Mouse (Mus musculus) heart, adult 2 months (tissue): ENCODE measurements around the gene Unc45b. TPM values are rescaled to one million over a fixed set of nuclear protein-coding genes. Genes with fewer than 3 reads are reported as not detected.
A peak's percentile ranks its signal among the peaks of the same experiment; 100 is the strongest.
"Not testable (repeated sequence)": the region's sequence is repeated elsewhere in the genome, so short reads cannot be mapped to it uniquely, and the experiment has no call there.

ENCODE experiments used
- DNase-seq, 2 experiments: peaks; one replicate each; pipeline ENCODE4 v3.0.0; 2021
- H3K27ac ChIP-seq: fragments of 200-600 bp; 2 replicates; pipeline ENCODE4 v1.8.1; 2022
- H3K27me3 ChIP-seq: fragments of 200-500 bp; 2 replicates; pipeline ENCODE4 v1.6.1; 2012; ENCODE audit warnings: mild to moderate bottlenecking, low read length, inconsistent platforms, mixed read lengths; ENCODE audit not compliant: control insufficient read depth, insufficient read depth
- H3K36me3 ChIP-seq: fragments of 200-500 bp; 2 replicates; pipeline ENCODE4 v1.6.1; 2012; ENCODE audit warnings: low read length, inconsistent platforms; ENCODE audit not compliant: control insufficient read depth, insufficient read depth
- H3K4me1 ChIP-seq: fragments of 200-500 bp; 2 replicates; pipeline ENCODE4 v1.6.1; 2011; ENCODE audit warnings: low read length; ENCODE audit not compliant: control insufficient read depth, insufficient read depth
- H3K4me3 ChIP-seq: fragments of 200-600 bp; 2 replicates; pipeline ENCODE4 v1.8.1; 2022
- H3K79me2 ChIP-seq: fragments of 200-500 bp; replicated peaks from 2 replicates; pipeline ENCODE4 v1.6.1; 2012; ENCODE audit warnings: mild to moderate bottlenecking, inconsistent platforms, low read length, moderate library complexity, mixed read lengths; ENCODE audit not compliant: control insufficient read depth, insufficient read depth
- H3K9ac ChIP-seq: fragments of 200-500 bp; 2 replicates; pipeline ENCODE4 v1.6.1; 2012; ENCODE audit warnings: low read depth, mild to moderate bottlenecking, control low read depth, inconsistent platforms, low read length, mixed read lengths
- CTCF ChIP-seq: fragments of 200-600 bp; IDR thresholded peaks from 2 replicates; pipeline ENCODE4 v1.8.1; 2022; ENCODE audit warnings: antibody characterized with exemption, mild to moderate bottlenecking, moderate library complexity
- EP300 ChIP-seq: fragments of 200-500 bp; IDR thresholded peaks from 2 replicates; pipeline ENCODE4 v1.6.1; 2011; ENCODE audit warnings: low read depth, low read length, control low read depth; ENCODE audit not compliant: insufficient read depth
- POLR2A ChIP-seq: fragments of 200-500 bp; IDR thresholded peaks from 2 replicates; pipeline ENCODE4 v1.6.1; 2011; ENCODE audit warnings: mild to moderate bottlenecking, low read depth, low read length, control low read depth; ENCODE audit not compliant: insufficient read depth
- WGBS: fragments of 180-500 bp; shearing (Covaris S2); methylation state at CpG from one replicate; pipeline ENCODE4 v1.1.7; 2018; 5-methylcytosine and 5-hydroxymethylcytosine counted together
- intact Hi-C: fragments of 180-260 bp; cut with DNase I; formaldehyde crosslinking; loops from one replicate; pipeline ENCODE4 v1.15.1; 2025
- polyA plus RNA-seq: library from polyadenylated mRNA; depleted of rRNA; stranded (reverse); fragments of >200 nt; gene quantifications from 2 replicates; pipeline ENCODE4 v1.2.3, GENCODE M21; 2012
- total RNA-seq, 2 experiments: library from RNA; stranded (reverse); gene quantifications; 2 replicates each; pipeline ENCODE4 v1.2.3; 2021

Unc45b gene
- total and polyA plus RNA-seq, 3 experiments: 107 to 190 (median 167) TPM

DNA sequence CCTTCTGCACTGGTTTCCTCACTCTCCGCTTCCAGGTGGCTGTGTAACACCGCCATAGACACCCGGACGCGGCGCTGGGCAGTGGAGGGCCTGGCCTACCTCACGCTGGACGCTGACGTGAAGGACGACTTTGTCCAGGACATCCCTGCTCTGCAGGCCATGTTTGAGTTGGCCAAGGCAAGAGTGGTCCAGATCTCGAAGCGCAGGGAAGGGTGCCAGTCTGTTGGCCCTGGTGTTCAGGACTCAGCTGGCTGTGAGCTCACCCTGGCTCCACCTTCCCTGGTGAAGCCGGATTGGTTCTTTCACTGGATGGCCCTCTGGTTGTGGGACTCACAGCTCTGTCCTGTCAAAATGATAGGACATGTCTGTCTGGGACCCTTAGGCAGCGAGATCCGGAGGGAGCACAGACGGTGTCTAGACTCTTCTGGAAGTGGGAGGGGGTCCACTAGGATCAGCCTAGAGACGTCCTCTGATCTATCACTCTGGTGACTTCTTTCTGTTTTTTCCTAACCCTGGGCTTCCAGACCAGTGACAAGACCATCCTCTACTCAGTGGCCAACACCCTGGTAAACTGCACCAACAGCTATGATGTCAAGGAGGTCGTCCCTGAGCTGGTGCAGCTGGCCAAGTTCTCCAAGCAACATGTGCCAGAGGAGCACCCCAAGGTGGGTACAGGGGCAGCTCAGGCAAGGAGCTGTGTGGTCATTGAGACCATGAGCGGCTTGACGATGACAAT lies 18.7 kb downstream of the Unc45b start:
- 72% methylated on average over 20 of the region's 20 CpGs for WGBS
- no peak for DNase-seq
- H3K9ac ChIP-seq: no peak overlapping the region
- peaks cover 5% of the 10 kb centered on the region for H3K4me1 ChIP-seq
- intact Hi-C loops: loop anchor here (2.0 kb wide), 1 partner anchor 14 kb away; no protein-coding TSS in a partner anchor
- H3K4me3 ChIP-seq: no peak overlapping the region
- no peaks in the 10 kb centered on the region; the same call in 1 of the 2 replicates for H3K36me3 ChIP-seq
- H3K27ac ChIP-seq: no peak overlapping the region
- TF ChIP-seq CTCF (no peak), EP300 (no peak), POLR2A (no peak)
- no peaks in the 10 kb centered on the region for H3K79me2 ChIP-seq
- H3K27me3 ChIP-seq: no peaks in the 10 kb centered on the region

- TF ChIP-seq CTCF (no peak), EP300 (no peak), POLR2A (no peak)
- Histone ChIP-seq H3K27ac (no peak overlapping the region), H3K79me2 (peaks cover under 1% of the 10 kb centered on the region; the same call in 1 of the 2 replicates), H3K4me1 (peaks cover 7% of the 10 kb centered on the region), H3K27me3 (no peaks in the 10 kb centered on the region), H3K4me3 (no peak overlapping the region), H3K9ac (no peak overlapping the region), H3K36me3 (no peaks in the 10 kb centered on the region; the same call in 1 of the 2 replicates)
- intact Hi-C loops: loop anchor here (2.0 kb wide), 1 partner anchor 15 kb away; no protein-coding TSS in a partner anchor
- 75% methylated on average over 3 of the region's 3 CpGs for WGBS
- no peak for DNase-seq
Observed at GRCm38 (mm10) chr11:82929633-82929950, 19.2 kb downstream of the Unc45b start.

GRCm38 (mm10) chr11:82930391-82930955 lies 20.1 kb downstream of the Unc45b start:
- intact Hi-C loops: not testable (repeated sequence)

DNA sequence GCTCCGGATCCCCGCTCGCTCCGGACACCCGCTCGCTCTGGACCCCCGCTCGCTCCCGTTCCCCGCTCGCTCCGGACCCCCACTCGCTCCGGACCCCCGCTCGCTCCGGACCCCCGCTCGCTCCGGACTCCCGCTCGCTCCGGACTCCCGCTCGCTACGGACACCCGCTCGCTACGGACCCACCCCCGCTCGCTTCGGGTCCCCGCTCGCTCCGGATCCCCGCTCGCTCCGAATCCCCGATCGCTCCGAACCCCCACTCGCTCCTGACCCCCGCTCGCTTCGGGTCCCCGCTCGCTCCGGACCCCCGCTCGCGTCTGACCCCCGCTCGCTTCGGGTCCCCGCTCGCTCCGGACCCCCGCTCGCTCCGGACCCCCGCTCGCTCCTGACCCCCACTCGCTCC lies 20.8 kb downstream of the Unc45b start:
- peak overlapping the region; percentile 87 for H3K9ac ChIP-seq
- peak in 1 of 2 experiments; percentile 36 for DNase-seq
- H3K4me3 ChIP-seq: peak overlapping the region; percentile 39
- H3K27me3 ChIP-seq, intact Hi-C loops, H3K36me3 ChIP-seq, H3K4me1 ChIP-seq, H3K27ac ChIP-seq, H3K79me2 ChIP-seq: not testable (repeated sequence)
- 5% methylated on average over 59 of the region's 63 CpGs for WGBS

More at GRCm38 (mm10) chr11:82930391-82930955, 20.1 kb downstream of the Unc45b start:
- peak overlapping the region; percentile 52 for H3K9ac ChIP-seq
- H3K27me3 ChIP-seq, H3K27ac ChIP-seq, H3K36me3 ChIP-seq, H3K4me1 ChIP-seq, H3K79me2 ChIP-seq: not testable (repeated sequence)
- H3K4me3 ChIP-seq: peak overlapping the region; percentile 22; the same call in 1 of the 2 replicates
- peak in 1 of 2 experiments; percentile 47 for DNase-seq
- 22% methylated on average over 85 of the region's 85 CpGs for WGBS

DNA sequence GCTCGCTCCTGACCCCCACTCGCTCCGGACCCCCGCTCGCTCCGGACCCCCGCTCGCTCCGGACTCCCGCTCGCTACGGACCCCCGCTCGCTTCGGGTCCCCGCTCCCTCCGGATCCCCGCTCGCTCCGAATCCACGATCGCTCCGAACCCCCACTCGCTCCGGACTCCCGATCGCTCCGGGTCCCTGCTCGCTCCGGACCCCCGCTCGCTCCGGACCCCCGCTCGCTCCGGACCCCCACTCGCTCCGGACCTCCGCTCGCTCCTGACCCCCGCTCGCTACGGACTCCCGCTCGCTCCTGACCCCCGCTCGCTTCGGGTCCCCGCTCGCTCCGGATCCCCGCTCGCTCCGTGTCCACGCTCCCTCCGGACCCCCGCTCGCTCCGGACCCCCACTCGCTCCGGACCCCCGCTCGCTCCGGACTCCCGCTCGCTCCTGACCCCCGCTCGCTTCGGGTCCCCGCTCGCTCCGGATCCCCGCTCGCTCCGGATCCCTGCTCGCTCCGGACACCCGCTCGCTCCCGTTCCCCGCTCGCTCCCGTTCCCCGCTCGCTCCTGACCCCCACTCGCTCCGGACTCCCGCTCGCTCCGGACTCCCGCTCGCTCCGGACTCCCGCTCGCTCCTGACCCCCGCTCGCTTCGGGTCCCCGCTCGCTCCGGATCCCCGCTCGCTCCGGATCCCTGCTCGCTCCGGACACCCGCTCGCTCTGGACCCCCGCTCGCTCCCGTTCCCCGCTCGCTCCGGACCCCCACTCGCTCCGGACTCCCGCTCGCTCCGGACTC lies 21.5 kb downstream of the Unc45b start:
- Histone ChIP-seq H3K9ac (peak overlapping the region; percentile 96), H3K27ac (peak overlapping the region; percentile 61), H3K4me3 (peak overlapping the region; percentile 39)
- intact Hi-C loops, H3K79me2 ChIP-seq, H3K36me3 ChIP-seq, H3K4me1 ChIP-seq, H3K27me3 ChIP-seq: not testable (repeated sequence)
- peak in 1 of 2 experiments; percentile 62 for DNase-seq
- WGBS: 16% methylated on average over 116 of the region's 119 CpGs

DNA sequence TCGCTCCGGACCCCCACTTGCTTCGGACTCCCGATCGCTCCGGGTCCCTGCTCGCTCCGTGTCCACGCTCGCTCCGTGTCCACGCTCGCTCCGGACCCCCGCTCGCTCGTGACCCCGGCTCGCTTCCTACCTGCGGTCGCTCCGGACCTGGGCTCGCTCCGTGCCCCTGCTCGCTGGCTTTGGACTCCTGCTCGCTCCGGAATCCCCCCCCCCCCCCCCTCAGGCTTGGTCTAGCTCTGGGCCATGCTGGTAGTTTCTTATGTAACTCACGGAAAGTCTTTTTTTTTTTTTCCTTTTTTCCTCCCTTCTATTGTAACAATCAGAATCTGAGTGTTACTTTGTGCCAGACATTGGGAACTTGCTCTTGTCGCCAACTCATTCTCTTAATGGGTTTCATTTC lies 22.8 kb downstream of the Unc45b start:
- intact Hi-C loops: no loop called here
- H3K27me3 ChIP-seq: no peaks in the 10 kb centered on the region
- H3K36me3 ChIP-seq: no peaks in the 10 kb centered on the region; the same call in 1 of the 2 replicates
- peak overlapping the region; percentile 39 for H3K4me3 ChIP-seq
- no peak for DNase-seq
- TF ChIP-seq POLR2A: no peak
- no peak for TF ChIP-seq CTCF
- TF ChIP-seq EP300: no peak
- H3K27ac ChIP-seq: peak overlapping the region; percentile 61
- peaks cover 7% of the 10 kb centered on the region for H3K4me1 ChIP-seq
- 23% methylated on average over 28 of the region's 29 CpGs for WGBS
- H3K9ac ChIP-seq: peak overlapping the region; percentile 96
- H3K79me2 ChIP-seq: peaks cover 3% of the 10 kb centered on the region
